Mouse (Mus musculus) megakaryocyte-erythroid progenitor cell, adult 5-6 weeks (primary cell): ENCODE results near the gene Ctnna3. TPM values are rescaled to one million over a fixed set of nuclear protein-coding genes. Genes with fewer than 3 reads are reported as not detected.

Experiments used
- ATAC-seq: replicated peaks from 2 replicates; pipeline ENCODE4 v1.8.0; 2016; ENCODE audit warnings: mild to moderate bottlenecking, inconsistent platforms; ENCODE audit not compliant: severe bottlenecking, poor library complexity, low FRiP score, low TSS enrichment
- total RNA-seq, 2 experiments: library from RNA; stranded (forward) in 1 of 2; stranded (reverse) in 1 of 2; fragments of 200-1000, 215-1000 nt in 1 of 2; fragments of >200 nt in 1 of 2; fragmentation: Nextera tagmentation in 1 of 2; gene quantifications; 2 replicates each; pipeline ENCODE4 v1.2.3; 2014 to 2017

The Ctnna3 gene
- total RNA-seq, 2 experiments from 2014 or later, result not detected

- no peak for ATAC-seq
Measured at GRCm38 (mm10) chr10:63422736-63422992, 7.2 kb upstream of the Ctnna3 start.

- peak; percentile 66 for ATAC-seq
Measured at GRCm38 (mm10) chr10:63423591-63424474, 6.1 kb upstream of the Ctnna3 start.

DNA sequence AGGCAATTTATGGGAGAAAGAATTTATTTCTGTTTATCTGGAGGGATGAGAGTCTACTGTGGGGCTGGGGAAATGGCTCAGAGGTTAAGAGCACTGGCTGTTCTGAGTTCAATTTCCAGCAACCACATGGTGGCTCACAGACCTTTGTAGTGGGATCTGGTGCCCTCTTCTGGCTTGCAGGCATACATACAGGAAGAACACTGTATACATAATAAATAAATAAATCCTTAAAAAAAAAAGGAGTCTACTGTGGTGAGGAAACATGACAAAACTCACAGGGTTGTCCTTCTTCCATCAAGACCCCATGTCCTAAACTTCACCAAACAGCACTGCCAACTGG lies 5.5 kb upstream of the Ctnna3 start:
- no peak for ATAC-seq

- no peak for ATAC-seq
Measured at GRCm38 (mm10) chr10:63427146-63427545, 2.8 kb upstream of the Ctnna3 start.

DNA sequence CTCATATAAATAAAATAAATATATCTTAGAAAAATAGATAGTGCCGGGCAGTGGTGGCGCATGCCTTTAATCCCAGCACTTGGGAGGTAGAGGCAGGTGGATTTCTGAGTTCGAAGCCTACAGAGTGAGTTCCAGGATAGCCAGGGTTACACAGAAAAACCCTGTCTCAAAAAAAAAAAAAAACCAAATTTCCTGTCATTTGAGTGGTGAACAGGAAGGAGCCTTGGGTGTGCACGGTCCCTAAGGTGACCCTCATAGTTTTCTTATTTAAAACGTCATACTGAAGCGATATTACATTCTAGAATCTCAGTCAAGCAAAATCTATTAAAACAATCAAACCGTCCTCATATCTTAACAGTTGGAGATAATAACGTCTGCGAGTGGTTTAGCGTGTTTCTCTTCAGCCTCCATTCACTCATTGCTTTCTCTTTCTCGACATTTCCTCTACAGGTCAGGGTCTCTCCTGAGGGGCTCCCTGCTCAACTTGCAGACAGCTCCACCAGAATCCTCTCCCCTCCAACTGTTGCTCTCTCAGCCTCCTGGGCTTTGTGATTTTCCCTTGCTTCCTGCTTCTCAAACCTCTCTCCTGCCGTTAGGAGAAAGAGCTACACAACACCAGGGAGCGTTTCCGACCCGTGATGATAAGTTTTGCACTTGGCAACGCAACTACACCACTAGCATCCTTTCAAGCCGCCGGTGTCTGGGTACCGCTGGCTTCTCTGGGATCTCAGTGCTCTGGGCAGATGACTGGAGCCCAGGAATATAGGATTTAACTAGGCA lies 1.5 kb upstream of the Ctnna3 start:
- no peak for ATAC-seq

DNA sequence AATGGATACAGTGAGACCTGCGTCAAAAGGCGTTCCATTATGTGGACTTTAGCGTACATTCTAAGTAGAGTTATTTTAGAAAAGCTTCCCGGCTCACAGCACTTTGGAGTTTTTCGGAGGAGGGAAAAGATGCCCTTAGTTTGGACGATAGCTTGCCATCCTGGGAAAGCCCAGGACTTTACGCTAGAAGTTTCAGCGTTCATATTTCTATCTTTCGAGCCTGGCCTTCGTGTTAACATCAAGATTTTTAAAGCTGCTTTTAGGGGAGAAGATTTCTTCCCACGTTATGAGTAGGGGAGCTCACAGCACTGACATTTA lies 916 bp upstream of the Ctnna3 start:
- no peak for ATAC-seq

GRCm38 (mm10) chr10:63429380-63429779 lies 518 bp upstream of the Ctnna3 start:
- ATAC-seq, result peak; percentile 83

- no peak for ATAC-seq
Measured at GRCm38 (mm10) chr10:63431221-63431736, 1.4 kb downstream of the Ctnna3 start.

DNA sequence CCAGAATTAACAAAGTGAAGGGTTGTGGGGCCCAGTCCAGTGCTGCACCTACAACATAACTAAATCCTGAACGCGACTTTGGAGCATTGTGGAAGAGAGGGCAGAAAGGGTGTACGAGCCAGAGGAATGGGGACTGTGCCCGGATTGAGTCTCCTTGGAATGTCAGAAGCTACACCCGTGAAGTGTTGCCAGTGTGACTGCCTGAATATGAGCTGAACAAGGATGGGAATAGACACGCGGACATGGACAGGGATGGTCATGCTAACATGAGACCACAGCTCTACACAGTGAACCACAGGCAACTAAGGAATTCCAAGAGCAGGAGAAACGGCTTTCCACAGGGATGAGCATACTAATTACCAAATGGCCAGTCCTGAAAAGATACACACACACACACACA lies 2.2 kb downstream of the Ctnna3 start:
- no peak for ATAC-seq

- no peak for ATAC-seq
Measured at GRCm38 (mm10) chr10:63432887-63433286, 3.0 kb downstream of the Ctnna3 start.

- no peak for ATAC-seq
Measured at GRCm38 (mm10) chr10:63438736-63439262, 8.9 kb downstream of the Ctnna3 start.

DNA sequence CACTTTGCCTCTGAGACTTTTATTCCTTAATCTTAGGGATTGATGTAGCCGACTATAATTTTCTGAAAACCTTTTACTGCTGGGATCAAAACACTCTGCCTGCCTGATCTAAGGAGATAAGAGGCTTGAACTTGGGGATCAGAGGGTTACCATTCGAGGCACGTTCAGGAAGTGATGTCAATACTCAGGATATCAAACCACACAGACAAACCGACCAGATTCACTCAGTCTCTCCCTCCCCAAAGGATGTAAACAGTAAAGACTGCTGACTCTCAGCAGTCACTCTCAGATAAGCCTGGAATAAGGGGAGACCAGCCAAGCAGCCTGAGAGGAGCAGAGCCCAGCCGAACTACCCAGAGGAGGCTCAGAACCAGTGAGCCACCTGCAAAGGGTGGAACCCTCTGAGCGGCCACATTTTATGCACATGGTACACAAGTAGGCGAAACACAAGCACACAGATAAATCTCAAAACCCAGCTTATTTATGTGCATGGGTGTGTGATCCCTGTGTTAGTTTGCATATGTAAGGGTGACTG lies 9.9 kb downstream of the Ctnna3 start:
- ATAC-seq, result peak; percentile 57

GRCm38 (mm10) chr10:63444602-63445387 lies 14.9 kb downstream of the Ctnna3 start:
- peak; percentile 90 for ATAC-seq

- no peak for ATAC-seq
Measured at GRCm38 (mm10) chr10:63453926-63454325, 24.0 kb downstream of the Ctnna3 start.

- 0 out of 2 replicates have a peak, but pooled peaks have one; percentile 30 for ATAC-seq
Measured at GRCm38 (mm10) chr10:63455110-63455878, 25.4 kb downstream of the Ctnna3 start.

- no peak for ATAC-seq
Measured at GRCm38 (mm10) chr10:63457292-63458128, 27.6 kb downstream of the Ctnna3 start.

DNA sequence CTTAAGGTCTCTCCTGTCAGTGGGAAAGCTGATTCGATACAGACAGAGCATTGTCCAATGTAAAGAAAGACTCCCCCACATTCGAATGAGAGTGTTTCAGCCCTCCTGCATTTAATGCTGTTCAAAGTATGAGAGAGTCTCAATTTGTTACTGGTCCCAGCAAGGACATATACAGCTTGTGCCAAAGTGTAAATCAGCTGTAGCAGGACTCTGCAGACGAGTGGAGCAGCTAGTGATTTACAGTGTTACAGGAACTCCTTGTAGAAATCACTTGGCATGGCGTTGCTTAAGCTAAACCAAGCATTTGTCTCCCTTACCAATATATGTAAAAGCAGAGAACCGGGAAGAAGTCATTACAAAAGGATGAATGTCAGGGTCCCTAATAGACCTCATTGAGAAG lies 31.0 kb downstream of the Ctnna3 start:
- no peak for ATAC-seq

- ATAC-seq, result no peak
Measured at GRCm38 (mm10) chr10:63472473-63472872, 42.6 kb downstream of the Ctnna3 start.
